Mouse (Mus musculus) layer of hippocampus, postnatal 10 days (tissue): ENCODE data around the gene Gm7971. TPM values are rescaled to one million over a fixed set of nuclear protein-coding genes. Genes with fewer than 3 reads are reported as not detected.
"Not testable (repeated sequence)": the region's sequence is repeated elsewhere in the genome, so short reads cannot be mapped to it uniquely, and the experiment has no call there.

ENCODE experiments used
- DNase-seq, 2 experiments: peaks; one replicate each; pipeline ENCODE4 v3.0.0; 2021; ENCODE audit warnings: low spot score in 2 of 2
- long read RNA-seq: library from polyadenylated mRNA; stranded (forward); transcript quantifications from one replicate; pipeline ENCODE4 v2.0.0, GENCODE M21; 2023
- total RNA-seq, 2 experiments: library from RNA; stranded (reverse); gene quantifications; 2 replicates each; pipeline ENCODE4 v1.2.3; 2021

The Gm7971 gene
- total RNA-seq = not detected
- long read RNA-seq = 0 reads

DNA sequence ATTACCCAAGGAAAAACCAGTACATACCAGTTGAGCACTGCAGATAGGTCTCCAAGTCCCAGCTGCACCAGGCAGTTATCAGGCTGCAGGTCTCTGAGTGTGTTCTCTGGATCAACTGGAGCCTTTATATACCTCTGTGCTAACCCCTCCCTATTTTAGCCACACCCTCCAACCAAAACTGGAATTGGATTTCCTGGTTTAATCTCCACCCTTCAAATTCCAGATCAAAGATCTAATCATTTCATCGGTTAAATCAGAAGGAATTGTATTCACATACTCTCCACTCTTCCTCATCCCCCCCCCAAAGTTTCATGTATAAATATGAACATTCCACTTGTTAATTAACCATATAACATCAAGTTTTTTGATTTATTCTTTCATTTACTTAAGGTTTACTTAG lies at the start of gene Gm7971:
Gene Gm7971, minus strand, starts transcription at position 101 of the 400 bp plus-strand sequence.
- not testable (repeated sequence) for DNase-seq

Other genes starting within 250 kb of the Gm7971 start
- not detected for gene D5Ertd577e, start 138.1 kb downstream of the Gm7971 start, total RNA-seq
- gene Gm3286, start 84.1 kb downstream of the Gm7971 start, total RNA-seq = not detected
- gene Gm7978, start 141.3 kb upstream of the Gm7971 start, total RNA-seq = not detected
- not detected for gene Gm7982, start 147.1 kb upstream of the Gm7971 start, total RNA-seq
- gene E330014E10Rik, start 181.1 kb upstream of the Gm7971 start, total RNA-seq = not detected